Mouse (Mus musculus) retina, adult 2 months (tissue): ENCODE measurements around the gene Spsb1.
A peak's percentile ranks its signal among the peaks of the same experiment; 100 is the strongest.

Experiments
- DNase-seq: peaks from one replicate; pipeline ENCODE4 v3.0.0-alpha.2; 2012; ENCODE audit warnings: low read depth, low spot score

Gene Spsb1

DNA sequence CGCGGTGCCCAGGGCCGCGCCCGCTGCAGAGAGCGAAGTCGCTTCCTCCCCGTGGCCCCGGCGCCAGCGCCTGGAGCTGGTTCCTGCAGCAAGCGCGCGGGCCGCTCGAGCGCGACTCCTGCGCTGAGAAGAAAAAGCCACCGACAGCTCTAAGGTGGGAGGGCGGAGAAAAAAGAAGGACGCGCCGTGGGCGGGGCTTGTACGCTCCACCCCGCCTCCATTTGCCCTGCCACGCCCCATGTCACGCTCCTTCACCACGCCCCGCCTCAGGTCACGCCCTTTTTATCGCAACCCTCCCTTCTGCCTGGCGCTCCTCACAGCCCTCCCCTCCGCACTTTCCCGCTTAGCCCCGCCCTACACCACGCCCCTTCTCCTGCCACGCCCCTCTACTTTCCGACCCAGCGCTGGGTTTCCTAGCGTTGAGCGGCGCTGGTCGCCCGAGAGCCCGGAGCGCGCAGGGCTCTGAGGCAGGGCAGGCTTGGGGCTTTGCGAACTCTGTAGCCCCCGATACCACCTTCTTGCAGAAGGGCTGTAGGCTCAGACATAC is at the start of gene Spsb1:
Gene Spsb1 (minus strand): TSS at position 151 of the 547 bp plus-strand sequence.
- DNase-seq, result peak; percentile 91

DNA sequence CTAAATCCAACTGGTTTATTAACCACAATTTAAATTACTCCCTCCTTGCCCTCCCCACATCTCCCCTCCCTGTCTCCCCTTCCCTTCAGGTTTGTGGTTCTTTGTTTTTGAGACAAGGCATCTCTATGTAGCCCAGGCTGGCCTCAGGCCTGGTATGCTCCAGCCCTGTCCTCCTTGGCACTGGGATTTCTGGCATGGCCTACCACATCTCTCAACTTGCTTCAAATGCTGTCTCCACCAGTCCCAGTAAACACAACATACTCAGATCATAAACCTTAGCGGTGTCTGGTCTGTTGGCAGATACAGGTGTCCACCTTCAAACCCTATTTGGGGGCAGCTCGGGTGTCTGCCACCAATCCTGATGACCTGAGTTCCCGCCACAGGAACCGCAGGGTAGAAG is 48.8 kb upstream of the Spsb1 start:
- DNase-seq, result no peak

DNA sequence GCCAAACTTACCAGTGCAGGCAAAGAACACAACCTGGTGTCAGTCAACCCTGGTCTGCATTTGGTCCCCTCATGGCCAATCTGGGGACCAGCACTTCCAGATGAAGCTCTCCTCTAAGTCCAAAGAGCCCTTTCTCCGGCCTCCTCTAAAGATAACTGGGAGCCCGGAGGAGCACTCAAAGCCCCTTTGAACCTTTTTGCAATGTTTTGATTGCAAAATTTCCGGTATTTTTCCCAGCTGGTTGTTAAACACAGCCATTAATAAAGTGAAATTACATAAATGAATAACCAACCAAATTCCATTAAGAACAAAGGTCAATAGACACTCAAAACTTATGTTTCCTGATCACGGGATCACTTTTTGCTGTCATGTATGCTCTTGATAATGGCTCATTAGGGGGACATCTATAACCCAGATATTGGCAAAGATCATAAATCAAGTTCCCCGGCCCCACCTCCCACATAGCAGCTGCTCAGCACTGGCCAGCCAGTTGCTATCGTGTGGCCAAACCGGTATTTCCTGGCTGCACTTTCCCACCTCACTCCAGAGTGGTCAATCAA is 48.3 kb upstream of the Spsb1 start:
- DNase-seq, result no peak

DNA sequence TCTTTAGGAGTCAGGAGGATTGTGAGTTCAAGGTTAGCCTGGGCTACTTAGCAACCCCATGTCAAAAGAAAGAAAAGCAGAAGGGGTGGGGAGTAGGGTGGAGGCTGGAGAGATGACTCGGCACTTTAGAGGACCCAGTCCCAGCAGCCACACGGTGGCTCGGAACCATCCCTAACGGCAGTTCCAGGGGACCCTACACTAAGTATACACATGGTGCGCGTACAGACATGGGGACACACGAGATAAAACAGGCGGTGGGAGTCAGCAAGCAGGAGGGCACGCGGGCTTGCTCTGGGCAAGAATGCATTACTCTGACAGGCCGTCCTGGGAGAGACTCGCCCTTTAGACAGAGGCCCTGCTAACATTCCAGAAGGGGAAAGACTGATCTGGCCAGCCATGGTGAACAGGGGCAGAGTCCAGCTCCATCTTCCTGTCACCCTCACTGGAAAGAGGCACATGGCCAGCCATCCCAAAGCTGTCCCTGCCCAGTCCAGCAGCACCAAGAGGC is 47.2 kb upstream of the Spsb1 start:
- no peak for DNase-seq

DNA sequence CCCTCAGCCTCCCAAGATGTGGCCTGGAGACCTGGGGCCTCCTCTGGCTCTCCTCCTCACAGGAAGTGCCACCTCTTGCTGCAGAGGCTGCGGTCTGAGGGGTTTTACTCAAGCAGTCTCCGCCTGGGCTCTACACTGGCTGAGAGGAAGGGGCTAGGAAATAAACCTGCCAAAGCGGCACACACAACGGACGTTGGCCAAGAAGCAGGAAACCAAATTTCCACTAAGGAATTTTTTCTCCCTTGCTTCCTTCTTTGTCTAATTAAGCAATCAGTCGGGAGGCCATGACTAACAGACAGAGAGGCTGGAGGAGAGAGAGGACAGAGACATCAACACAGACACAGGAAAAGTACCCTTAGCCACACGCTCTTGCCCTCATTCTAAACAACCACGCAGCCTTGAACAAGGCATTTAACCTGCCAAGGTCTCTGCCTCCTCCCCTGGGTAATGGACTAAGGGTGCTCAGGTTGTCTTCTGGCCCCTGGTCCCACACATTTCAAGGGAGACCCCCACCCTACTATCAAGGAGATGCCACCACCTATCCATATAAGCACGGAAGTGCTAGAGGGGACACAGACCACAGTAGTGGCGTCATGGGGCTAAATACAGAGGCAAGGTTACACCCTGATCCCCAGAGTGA is 46.5 kb upstream of the Spsb1 start:
- DNase-seq, result no peak

DNA sequence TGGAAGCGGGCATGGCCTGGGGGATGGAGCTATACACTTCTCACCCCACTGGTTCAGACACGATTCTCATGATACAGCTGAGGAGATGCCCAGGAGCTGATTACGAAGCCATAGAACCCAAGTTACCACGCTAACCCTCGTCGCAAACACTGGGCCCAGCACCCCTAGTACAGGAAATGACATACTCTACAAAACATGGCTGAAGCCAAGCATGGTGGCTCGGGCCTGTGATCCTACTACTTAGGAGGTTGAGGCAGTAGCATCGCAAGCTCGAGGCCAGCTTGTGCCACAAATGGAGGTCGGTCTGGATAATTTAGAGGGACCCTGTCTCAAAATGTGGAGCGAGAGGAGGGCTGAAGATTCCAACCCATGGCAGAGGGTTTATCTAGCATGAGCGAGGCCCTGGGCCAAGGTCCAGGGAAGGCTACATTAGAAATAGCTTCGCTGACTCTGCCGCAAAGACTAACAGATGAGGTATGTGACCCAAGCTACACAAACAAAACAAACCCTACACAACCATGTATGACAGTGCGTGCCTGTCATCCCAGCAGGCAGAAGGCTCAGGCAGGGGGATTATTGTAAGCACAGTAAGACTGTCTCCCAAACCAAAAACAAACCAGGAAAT is 45.2 kb upstream of the Spsb1 start:
- DNase-seq, result no peak

DNA sequence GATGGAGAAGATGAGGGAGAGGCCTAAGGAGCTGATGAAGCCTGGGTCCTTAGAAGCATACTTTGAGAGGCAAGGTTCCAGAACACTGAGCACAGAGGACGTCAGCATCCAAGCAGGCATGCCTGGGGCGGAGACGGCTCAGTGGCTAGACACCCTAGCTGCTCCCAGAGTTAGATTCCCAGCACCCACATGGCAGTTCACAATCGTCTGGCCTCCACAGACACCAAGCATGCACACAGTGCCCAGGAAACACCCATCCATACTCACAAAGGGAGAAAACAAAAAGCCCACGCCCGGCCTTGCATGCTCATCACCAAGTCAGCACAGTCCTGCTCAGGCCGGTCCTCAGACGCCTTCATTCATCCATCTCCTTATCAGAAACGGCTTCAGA is 44.7 kb upstream of the Spsb1 start:
- DNase-seq, result no peak

DNA sequence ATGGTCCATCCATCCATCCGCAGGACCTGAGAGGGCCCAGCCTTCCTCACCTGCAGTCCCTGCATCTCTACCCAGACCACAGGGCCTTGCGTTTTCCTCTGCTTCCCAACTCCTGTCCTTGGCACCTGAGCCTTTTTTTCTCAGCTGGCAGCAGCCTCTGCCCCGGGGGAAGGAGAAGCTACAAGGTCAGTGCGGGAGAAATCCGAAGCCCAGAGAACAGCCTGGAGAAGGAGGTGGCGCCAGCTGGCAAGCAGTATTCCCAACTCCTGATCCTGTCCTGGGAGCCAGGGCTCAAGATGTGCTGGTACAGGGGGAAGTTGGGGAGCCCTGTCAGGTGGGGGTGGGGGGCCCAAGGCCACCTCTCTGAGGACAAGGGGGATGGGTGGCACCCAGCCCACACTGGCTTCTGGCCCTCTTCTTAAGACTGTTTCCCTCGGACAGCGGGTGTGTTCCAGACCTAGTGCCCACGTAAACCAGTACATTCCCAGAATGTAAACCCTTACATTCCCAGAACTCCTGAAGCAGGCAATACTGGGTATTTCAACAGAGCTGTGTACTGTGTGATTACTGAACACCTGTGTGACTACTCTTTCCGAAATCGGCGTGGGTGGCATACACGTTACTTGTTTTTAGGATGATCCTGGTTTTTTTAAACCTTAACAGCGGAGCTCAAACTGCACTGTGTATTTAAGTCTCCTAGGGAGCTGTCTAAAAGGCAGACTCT is 44.1 kb upstream of the Spsb1 start:
- DNase-seq, result no peak

DNA sequence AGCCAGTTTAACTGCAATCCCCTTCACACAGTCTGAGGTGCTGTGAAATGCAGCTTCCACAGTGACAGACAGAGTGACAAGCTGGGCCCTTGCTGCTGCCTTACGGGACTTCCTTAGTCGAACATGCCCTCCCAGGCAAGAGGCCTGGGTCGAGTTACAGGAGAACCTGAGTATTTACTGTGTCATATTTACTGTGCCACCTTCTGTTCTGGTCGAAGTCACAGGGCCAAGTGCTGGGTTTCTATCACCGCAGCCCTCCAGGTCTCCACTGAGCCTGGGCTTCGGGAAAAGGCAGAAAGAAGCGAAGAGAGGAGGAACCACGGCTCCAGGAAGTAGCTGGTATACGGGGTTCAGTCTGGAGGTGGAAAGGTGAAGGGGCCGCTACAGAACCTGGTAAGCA is 43.2 kb upstream of the Spsb1 start:
- no peak for DNase-seq

DNA sequence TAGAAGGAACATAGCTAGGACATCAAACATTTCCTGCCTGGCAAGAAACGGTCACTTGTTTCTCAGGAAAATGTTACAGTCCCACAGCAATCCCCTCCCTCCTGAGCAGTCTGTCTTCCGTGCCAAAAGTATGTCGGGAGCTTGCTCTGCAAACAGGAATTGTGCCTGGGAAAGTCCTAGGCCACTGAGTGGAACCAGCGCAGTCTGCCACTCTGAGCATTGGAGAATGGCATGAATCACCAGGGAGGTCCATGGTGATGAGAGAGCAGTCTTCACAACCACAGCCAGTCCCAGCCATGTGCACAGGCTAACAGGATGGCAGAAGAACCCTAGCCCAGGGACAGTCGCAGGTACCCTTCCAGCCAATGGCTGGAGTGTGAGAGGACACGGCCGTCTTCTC is 41.6 kb upstream of the Spsb1 start:
- DNase-seq, result no peak

DNA sequence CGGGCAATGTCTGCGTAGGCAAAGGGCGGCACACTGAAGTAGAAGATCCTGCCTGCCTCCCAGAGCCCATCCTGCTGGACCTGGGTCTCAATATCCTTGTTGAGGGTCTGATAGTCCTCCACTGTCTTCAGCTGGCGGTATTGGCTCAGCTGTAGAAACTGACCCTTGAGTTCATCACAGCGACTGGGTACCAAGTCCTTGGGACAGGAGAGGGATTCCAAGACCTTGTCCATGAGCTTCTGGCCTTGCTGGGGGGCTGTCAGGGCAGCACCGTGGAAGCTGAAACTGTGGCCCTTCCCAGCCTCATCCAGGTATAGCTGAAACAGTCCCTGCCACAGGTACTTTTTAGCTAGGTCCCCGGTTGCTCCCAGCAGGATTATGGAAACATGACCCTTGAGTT is 41.1 kb upstream of the Spsb1 start:
- no peak for DNase-seq

DNA sequence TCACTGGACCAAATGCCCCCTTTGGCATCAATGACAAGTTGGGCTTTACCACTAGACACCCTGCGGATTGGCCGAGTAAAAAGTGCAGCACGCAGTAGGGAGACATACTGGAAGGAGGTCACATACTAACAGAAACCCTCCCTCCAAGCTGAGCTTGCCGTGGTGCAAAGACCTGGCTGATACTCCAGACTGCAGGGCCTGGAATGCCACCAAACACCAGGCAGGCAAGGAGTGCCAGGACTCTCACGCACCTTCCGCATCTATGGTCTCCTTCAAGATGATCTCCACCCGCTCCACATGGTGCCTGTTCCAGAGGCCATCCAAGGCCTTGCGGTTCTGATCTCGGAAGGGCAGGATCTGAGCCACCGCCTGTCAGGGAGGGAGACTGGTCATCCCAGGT is 39.4 kb upstream of the Spsb1 start:
- DNase-seq, result no peak

DNA sequence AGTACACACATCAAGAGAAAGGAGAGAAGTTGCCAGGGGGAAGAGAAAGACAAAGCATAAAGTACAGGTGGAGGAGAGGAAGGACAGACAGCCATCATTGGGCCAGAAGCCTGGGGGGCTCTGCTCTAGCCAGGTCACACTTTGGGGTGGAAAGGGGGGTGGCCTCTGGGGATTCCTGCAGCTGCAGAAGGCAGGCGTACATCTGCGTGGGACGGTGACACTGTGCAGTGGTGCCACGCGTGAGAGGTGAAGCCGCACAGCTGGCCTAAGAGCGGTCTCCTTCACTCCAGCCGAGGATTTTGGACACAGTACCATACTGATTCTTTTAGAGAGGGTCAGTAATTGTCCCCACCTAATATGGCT is 37.8 kb upstream of the Spsb1 start:
- DNase-seq, result no peak

DNA sequence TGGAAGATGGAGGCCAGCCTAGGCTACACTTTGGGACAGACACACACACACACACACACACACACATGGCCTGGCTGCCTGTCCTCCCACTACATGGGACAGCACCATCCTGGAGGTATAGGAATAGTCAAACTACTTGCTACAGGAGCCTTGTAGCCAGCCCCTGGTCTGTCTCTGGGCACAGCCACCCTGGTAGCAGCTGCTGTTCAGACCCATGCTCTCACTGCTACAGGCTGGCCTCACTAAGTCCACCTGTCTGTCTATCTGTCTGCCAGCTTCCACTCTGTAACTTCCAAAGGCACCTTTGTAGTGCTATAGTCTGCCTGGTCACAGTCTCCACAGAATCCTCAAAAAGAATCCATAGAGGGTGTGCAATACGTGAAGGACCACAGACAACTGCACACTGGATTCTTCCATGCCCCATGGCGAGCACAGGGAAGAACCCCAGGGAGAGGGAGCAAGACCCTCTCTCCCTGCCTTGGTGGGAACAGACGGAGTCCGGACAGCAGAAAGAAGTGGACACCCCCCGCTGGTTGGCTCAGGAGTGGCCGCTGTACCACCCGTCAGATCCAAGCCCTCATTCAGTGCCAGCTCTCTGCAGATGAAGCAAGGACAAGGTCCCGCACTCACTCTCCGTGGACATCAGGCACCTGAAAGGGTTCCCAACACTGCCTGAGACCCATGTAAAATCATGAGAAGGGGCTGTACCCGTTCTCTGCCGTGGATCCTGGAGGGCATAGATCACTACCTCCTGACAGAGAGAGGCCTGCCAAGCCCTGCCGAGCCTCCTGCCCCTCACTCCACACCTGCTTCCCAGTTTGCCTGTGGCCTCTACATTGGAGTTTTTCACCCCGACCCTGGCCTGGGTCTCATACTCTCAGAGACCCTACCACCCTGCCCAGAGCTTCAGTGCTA is 37.2 kb upstream of the Spsb1 start:
- DNase-seq, result no peak

DNA sequence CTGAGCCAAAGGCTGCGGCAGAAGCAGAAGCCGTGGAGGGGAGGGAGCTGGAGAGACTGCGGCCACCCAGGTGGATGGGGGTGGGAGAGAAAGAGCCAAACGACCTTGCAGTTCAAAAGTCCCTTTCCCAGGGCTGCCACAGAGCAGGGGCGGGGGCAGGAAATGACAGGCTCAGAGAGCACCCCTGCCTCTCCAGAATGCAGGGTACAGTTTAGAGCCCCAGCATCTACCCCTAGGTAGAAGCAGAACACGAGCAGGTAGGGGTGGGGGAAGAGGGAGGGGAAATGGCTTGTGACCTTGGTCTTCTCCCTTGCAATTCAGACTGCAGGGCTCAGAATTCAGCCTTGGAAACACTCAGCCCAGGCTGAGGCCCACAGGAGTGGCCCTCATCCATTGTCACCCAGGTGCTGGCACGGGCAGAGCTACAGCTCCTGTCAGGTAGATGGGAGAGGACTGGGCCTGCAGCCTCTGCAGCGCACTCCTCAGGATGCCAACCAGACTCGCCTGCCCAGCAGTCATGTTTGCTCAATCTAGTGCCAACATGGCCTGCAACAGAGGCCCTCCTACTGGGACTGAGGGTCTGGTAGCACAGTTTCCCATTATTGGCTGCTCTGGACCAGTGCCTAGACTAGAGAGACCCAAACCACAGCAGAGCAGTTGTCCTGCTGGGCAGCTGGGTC is 36.3 kb upstream of the Spsb1 start:
- no peak for DNase-seq

DNA sequence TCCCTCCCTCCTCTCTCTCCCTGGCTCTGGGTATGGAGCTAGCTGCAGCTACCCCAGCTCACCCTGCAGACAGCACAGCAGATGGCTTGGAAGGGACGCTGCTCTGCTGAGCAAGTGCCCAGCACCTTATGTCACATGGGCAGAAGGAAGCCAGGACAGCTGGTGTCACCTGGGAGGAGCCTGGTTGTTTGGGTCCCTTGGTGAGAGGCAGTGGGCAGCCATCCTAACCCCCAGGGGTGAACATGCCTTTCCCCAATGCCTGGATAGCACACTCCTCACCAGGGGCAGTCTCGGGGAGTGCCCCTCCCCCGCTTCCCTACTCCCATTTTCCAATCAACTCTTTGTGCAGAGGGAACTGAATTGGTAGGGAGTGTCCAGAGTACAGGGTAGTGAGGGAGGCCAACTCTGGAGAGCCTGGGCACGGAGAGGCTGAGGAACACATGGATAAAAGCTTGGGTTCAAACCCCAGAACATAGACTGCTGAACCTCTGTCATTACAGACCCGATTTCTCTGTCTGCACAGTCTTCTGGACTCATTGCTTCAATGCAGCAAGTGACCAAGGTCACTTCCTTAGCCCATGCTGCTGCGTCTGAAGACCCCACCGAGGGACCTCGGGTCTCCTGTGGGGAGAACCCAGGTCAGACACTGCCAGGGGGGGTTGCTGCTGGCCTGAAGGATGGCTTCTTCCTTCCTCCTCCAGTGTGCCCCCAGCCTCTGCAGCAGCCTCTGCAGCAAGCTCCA is 35.5 kb upstream of the Spsb1 start:
- no peak for DNase-seq

DNA sequence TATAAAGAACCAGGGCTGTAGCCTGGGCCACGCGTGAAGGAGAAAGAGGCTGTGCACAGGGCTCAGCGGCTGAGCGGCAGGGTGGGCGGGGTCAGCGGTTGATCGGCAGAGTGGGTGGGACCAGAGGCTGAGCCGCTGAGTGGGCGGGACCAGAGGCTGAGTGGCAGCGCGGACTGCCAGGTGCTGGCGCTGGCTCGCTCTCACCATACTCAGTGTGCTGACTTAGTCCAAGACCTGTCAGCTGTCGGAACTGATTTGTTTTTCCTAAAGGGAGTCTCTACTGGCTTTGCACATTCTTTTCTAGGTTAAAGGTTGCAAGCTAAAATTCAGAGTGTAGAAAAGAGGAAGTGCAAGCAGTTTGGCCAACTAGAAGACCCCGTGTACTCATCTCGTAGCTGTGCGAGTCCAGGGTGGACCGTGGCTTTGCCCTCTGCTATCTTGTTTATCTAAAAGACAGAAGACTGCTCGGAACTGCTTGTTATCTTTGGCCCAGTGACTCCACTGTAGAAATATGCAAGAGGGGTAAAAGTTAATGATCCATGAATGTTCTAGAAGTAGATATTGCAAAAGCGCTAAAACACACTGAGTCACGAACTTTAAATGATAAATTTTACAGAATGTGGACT is 34.2 kb upstream of the Spsb1 start:
- peak; percentile 65 for DNase-seq

DNA sequence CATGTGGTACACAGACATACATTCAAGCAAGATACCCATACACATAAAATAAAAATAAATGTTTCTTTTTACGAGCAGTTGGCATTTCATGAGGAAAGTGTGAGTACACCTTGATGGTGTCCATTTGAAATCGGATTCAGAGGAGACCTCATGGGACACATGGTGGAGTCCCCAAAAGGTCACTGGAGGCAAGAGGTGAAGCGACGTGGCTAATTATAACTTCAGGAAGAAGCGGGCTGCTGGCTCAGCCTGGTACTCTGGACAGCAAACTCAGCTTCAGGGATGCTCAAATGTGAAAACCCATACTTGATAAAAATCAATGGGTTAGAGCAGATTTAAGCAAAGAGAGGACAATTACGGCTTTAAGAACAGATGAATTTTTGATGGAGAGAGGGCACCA is 33.5 kb upstream of the Spsb1 start:
- no peak for DNase-seq

DNA sequence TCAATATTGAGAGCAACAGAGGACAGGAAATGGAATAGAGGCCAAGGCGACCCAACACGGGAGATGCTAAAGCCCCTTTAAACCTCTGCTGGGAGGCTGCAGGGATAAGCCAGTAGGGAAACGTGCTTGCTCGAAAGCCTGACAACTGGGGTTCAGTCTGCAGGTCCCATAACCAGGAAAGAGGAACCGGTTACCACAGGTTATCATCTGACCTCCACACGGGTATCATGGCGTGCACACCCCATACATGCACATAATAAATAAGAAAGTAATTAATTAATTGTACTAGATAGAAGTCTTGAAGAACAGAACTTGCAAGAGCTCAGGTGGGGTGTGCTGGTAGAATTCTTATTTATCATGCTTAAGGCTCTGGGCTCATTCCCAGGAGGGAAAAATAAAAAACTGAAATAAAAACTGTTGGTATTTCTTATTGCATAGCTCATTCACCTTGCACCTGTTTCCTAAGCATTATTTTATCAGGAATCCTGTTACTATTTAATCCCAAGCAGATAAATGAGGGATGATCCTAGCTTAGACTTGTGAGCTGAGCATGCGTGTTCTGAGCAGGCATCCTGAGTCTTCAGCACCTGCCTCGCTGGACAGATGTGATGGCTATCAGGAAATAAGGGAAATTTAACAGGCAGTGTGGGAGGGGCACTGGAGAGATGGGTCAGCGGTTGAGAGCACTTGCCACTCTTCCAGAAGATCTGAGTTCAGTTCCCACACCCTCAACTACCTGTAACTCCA is 32.0 kb upstream of the Spsb1 start:
- DNase-seq, result peak; percentile 60
